Mouse (Mus musculus) lung, embryonic 15.5 days (tissue): ENCODE data around the gene Amigo3. TPM values are rescaled to one million over a fixed set of nuclear protein-coding genes. Genes with fewer than 3 reads are reported as not detected.

Experiments used
- ATAC-seq: fragments of 200-750 bp; cut with Nextera tagmentation; 2 replicates; pipeline ENCODE4 v1.8.0; 2017; ENCODE audit warnings: moderate number of reproducible peaks, borderline replicate concordance; ENCODE audit not compliant: low FRiP score, low TSS enrichment; ENCODE audit errors: extremely low read depth
- H3K27ac ChIP-seq: fragments of 300-500 bp; sonication (generic); 2 replicates; pipeline ENCODE4 v1.5.1; 2015; ENCODE audit warnings: moderate library complexity, mild to moderate bottlenecking, inconsistent platforms
- H3K27me3 ChIP-seq: fragments of 300-500 bp; sonication (generic); 2 replicates; pipeline ENCODE4 v1.6.1; 2015; ENCODE audit warnings: inconsistent platforms
- H3K36me3 ChIP-seq: fragments of 300-500 bp; sonication (generic); 2 replicates; pipeline ENCODE4 v1.6.1; 2015; ENCODE audit warnings: inconsistent platforms
- H3K4me1 ChIP-seq: fragments of 300-500 bp; sonication (generic); 2 replicates; pipeline ENCODE4 v1.6.1; 2015; ENCODE audit warnings: inconsistent platforms
- H3K4me2 ChIP-seq: fragments of 300-500 bp; sonication (generic); 2 replicates; pipeline ENCODE4 v1.6.1; 2015; ENCODE audit warnings: inconsistent platforms, mild to moderate bottlenecking, moderate library complexity
- H3K4me3 ChIP-seq: fragments of 300-500 bp; sonication (generic); 2 replicates; pipeline ENCODE4 v1.5.1; 2015; ENCODE audit warnings: mild to moderate bottlenecking, inconsistent platforms
- H3K9ac ChIP-seq: fragments of 300-500 bp; sonication (generic); 2 replicates; pipeline ENCODE4 v1.6.1; 2015; ENCODE audit warnings: inconsistent platforms
- H3K9me3 ChIP-seq: fragments of 300-500 bp; sonication (generic); 2 replicates; pipeline ENCODE4 v1.6.1; 2016; ENCODE audit warnings: inconsistent platforms
- WGBS: fragments of 180-500 bp; shearing (Covaris S2); methylation state at CpG from one replicate; pipeline ENCODE4 v1.1.7; 2015; 5-methylcytosine and 5-hydroxymethylcytosine counted together
- polyA plus RNA-seq: library from polyadenylated mRNA; unstranded; fragments of >200 nt; fragmentation: Nextera tagmentation; extraction: Ambion mirVana; gene quantifications from 2 replicates; pipeline ENCODE4 v1.2.1, GENCODE M21; 2015

Amigo3 gene
- polyA plus RNA-seq, 1 experiment from 2014 or later = 2.9 TPM

DNA sequence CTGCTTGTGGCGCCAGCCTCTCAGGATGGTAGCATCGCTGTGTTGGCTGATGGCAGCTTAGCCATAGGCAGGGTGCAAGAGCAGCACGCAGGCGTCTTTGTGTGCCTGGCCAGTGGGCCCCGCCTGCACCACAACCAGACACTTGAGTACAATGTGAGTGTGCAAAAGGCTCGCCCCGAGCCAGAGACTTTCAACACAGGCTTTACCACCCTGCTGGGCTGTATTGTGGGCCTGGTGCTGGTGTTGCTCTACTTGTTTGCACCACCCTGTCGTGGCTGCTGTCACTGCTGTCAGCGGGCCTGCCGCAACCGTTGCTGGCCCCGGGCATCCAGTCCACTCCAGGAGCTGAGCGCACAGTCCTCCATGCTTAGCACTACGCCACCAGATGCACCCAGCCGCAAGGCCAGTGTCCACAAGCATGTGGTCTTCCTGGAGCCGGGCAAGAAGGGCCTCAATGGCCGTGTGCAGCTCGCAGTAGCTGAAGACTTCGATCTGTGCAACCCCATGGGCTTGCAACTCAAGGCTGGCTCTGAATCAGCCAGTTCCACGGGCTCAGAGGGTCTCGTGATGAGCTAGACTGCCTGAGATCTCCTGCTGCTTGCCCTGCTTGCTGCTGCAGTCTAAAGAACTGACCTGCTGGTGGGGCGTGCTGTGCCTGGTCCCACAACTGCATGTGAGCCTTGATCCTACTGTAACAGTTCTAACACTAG, 1.5 kb downstream of the Amigo3 start:
- no peak for ATAC-seq

DNA sequence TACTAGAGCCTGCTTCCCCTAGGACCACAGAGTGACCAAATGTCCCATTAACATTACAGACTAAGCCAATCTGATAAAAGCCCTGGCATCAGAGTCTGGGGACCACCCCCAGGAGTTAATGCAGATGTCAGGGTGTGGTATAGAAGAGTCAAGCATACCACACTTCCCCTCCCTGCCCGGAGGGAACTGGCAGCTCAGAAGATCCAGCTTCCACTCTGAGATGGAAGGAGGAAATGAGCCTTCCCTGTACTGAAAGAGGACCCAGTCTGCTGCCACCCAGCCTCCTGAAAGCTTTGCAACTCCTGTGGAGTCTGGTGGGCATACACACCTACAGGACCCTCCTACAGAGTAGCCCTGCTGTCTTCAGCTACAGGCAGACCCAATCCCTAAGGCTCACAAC, 2.1 kb downstream of the Amigo3 start:
- ATAC-seq = no peak
- H3K27me3 ChIP-seq = no peaks in the 10 kb centered on the region
- 71% methylated on average over 1 of the region's 1 CpGs for WGBS
- peaks cover 39% of the 10 kb centered on the region for H3K36me3 ChIP-seq
- H3K27ac ChIP-seq = no peak overlapping the region
- H3K9ac ChIP-seq = no peak overlapping the region
- peaks cover 18% of the 10 kb centered on the region for H3K4me1 ChIP-seq
- H3K4me3 ChIP-seq = no peak overlapping the region
- H3K9me3 ChIP-seq = no peaks in the 10 kb centered on the region
- no peak overlapping the region for H3K4me2 ChIP-seq

More for the DNA sequence above, 1.5 kb downstream of the Amigo3 start:
- Histone ChIP-seq H3K36me3 (peaks cover 39% of the 10 kb centered on the region), H3K4me3 (no peak overlapping the region), H3K27me3 (no peaks in the 10 kb centered on the region), H3K27ac (no peak overlapping the region), H3K9me3 (no peaks in the 10 kb centered on the region), H3K9ac (no peak overlapping the region), H3K4me1 (peaks cover 24% of the 10 kb centered on the region), H3K4me2 (no peak overlapping the region)
- 87% methylated on average over 22 of the region's 22 CpGs for WGBS

DNA sequence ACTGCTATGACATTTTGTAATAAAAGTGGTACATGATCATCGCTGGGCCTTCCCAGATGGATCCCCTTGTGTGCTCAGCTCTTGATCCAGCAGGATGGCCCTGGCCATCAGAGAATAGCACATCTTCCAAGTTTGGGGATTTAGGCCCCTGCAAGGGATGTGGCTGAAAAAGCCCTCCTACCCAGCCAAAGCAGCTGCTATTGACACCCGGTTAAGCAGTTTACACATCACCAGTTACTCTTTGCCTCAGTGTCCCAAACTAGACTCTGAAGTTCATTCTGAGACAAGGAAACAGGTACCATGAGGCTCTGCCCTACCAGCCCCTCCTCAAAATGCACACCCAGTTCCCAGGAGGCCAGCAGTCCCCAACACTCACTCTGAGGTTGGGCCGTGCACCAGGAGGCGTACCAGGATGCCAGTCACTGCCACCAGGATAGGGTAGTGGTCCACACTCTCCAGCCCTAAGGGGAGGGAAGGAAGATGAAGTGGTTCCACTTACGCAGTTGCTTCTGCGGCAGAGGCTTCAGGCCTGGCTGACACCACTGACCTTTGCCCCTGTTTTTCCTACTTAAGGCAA, 2.8 kb downstream of the Amigo3 start:
- ATAC-seq = no peak
- Histone ChIP-seq H3K9me3 (no peaks in the 10 kb centered on the region), H3K27me3 (no peaks in the 10 kb centered on the region), H3K27ac (no peak overlapping the region), H3K4me3 (no peak overlapping the region), H3K9ac (no peak overlapping the region), H3K36me3 (peaks cover 35% of the 10 kb centered on the region), H3K4me1 (peaks cover 13% of the 10 kb centered on the region), H3K4me2 (no peak overlapping the region)
- 80% methylated on average over 6 of the region's 6 CpGs for WGBS

DNA sequence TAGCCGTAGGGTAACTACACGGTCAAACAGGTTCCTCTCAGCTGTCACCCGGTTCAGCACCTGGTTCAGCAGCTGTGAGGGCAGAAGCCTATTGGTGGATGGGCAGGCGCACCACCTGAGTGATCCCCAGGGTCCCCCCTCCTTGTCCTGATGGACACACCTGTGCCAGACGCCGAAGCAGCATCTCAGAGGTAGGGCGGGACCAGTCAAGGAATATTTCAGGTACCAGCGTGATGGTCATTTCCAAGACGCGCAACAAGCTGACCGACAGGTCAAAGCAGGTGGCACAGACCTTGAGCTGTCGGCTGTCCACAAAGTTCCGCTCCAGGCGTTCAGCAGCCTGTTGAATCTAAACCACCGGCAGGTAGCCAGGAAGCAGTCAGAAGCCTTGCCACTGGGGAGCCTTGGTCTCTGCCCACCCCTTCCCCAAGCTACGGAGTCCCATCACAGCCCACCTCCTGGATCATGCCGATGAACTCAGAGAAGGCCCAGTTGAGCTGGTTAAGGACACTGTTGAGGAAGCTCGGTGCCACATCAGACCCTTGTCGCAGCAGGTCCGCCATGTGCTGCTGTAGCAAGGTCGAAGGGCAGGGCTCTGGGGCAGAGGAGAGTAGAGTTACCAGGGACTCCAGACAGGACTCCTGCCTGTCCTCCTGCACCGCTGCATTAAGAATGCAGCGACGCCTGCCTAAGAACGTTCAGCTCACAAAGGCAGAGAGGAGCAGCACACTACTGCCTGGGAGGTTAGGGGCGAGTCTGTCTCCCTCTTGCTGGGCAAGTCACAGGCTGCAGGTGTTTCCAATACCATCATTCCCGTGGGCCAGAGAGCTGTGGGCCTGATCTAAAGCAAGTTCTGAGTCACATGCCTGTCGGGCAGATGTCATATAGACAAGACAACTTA, 3.7 kb downstream of the Amigo3 start:
- WGBS = 76% methylated on average over 28 of the region's 28 CpGs
- no peak overlapping the region for H3K4me2 ChIP-seq
- H3K36me3 ChIP-seq = peaks cover 27% of the 10 kb centered on the region
- no peak for ATAC-seq
- no peaks in the 10 kb centered on the region for H3K9me3 ChIP-seq
- no peak overlapping the region for H3K9ac ChIP-seq
- H3K4me3 ChIP-seq = no peak overlapping the region
- no peak overlapping the region for H3K27ac ChIP-seq
- no peaks in the 10 kb centered on the region for H3K27me3 ChIP-seq
- H3K4me1 ChIP-seq = peaks cover 13% of the 10 kb centered on the region

DNA sequence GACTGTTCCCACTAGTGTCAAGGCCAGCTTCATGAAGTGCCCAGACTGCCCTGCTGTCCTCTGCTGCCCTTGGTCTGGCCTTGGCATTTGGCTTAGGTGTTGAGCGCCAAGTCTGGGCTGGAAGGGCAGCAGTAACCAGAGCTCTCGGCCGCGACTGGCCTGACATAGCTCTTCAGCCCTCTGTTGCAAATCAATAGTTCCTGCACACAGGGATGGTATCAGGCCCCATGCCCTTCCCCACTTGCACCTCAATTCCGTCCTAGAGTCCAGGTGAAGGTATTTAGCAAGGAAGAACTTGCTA, 4.3 kb downstream of the Amigo3 start:
- H3K27ac ChIP-seq = no peak overlapping the region
- H3K4me2 ChIP-seq = no peak overlapping the region
- 83% methylated on average over 5 of the region's 5 CpGs for WGBS
- H3K4me3 ChIP-seq = no peak overlapping the region
- ATAC-seq = no peak
- H3K27me3 ChIP-seq = no peaks in the 10 kb centered on the region
- H3K4me1 ChIP-seq = peaks cover 13% of the 10 kb centered on the region
- no peak overlapping the region for H3K9ac ChIP-seq
- no peaks in the 10 kb centered on the region for H3K9me3 ChIP-seq
- peaks cover 26% of the 10 kb centered on the region for H3K36me3 ChIP-seq

DNA sequence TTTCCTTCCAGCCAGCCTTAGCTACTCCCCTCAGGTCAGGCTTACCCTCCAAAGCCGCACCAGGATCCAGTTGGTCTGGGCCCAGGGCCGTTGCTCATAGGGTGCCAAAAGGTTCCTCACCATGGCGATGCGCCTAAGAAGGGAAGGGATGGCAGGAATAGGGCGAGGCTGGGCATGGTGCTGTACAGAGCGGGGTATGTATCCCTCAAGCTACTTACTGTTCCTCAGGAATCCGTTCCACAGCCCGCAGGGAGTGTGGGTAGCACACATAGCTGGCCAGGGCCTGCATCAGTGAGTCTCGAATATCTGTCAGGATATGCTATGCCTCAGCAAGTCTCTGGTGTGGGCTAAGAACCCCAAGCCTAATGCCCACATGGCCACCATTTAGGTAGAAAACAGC, 5.3 kb downstream of the Amigo3 start:
- no peak overlapping the region for H3K9ac ChIP-seq
- H3K36me3 ChIP-seq = peaks cover 28% of the 10 kb centered on the region
- ATAC-seq = no peak
- no peak overlapping the region for H3K27ac ChIP-seq
- no peak overlapping the region for H3K4me3 ChIP-seq
- WGBS = 90% methylated on average over 9 of the region's 9 CpGs
- H3K4me2 ChIP-seq = no peak overlapping the region
- no peaks in the 10 kb centered on the region for H3K27me3 ChIP-seq
- no peaks in the 10 kb centered on the region for H3K9me3 ChIP-seq
- H3K4me1 ChIP-seq = peaks cover 5% of the 10 kb centered on the region

DNA sequence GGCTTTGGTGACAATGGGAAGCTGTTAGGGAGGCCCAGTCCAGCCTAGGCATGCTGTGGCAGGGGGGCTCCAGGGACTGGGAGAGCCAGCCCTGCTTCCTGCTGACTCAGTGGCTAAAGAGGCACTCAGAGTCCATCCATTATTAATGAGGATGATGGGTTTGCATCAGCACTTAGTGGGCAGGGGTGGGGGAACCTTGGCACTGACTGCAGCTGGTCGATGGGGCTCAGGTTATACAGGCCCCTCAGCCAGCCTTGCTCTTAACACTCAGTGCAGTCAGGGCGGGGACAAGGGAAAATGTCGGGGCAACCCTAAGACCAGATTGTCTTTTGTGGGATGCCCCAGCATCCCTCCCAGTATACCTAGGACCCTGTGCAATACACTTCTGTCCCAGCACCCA, 9.2 kb downstream of the Amigo3 start:
- 92% methylated on average over 3 of the region's 3 CpGs for whole genome bisulfite sequencing
- Histone ChIP-seq H3K27ac (no peak overlapping the region), H3K36me3 (peaks cover 18% of the 10 kb centered on the region), H3K4me3 (no peak overlapping the region), H3K9ac (no peak overlapping the region), H3K4me2 (no peak overlapping the region), H3K9me3 (no peaks in the 10 kb centered on the region), H3K27me3 (no peaks in the 10 kb centered on the region), H3K4me1 (no peaks in the 10 kb centered on the region)
- ATAC-seq = no peak

DNA sequence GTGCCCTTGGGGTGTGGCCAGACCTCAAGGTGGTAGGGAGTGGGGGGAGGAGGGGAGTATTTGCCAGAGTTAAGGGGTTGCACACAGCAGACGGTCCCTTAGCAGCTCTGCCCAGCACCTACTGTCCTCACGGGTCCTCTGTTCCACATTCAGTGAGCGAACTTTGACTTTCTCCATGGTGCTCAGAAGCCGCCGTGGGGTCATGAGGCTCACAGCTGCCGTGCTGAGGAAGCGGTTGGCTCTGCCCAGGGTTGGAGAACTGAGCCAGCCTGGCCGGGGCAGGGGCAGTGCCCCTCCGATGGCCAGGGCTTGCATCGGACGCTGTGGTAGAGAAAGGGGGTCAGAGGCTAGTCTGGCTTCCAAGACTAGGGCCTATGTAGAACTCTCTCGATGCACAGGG, 10.4 kb downstream of the Amigo3 start:
- Histone ChIP-seq H3K36me3 (peaks cover 13% of the 10 kb centered on the region; the same call in 1 of the 2 replicates), H3K4me2 (no peak overlapping the region), H3K9ac (no peak overlapping the region), H3K4me3 (no peak overlapping the region), H3K4me1 (0 out of 2 replicates have a peak, but pooled peaks cover 3% of the 10 kb centered on the region), H3K27me3 (no peaks in the 10 kb centered on the region), H3K27ac (no peak overlapping the region), H3K9me3 (no peaks in the 10 kb centered on the region)
- WGBS = 83% methylated on average over 12 of the region's 12 CpGs
- no peak for ATAC-seq

DNA sequence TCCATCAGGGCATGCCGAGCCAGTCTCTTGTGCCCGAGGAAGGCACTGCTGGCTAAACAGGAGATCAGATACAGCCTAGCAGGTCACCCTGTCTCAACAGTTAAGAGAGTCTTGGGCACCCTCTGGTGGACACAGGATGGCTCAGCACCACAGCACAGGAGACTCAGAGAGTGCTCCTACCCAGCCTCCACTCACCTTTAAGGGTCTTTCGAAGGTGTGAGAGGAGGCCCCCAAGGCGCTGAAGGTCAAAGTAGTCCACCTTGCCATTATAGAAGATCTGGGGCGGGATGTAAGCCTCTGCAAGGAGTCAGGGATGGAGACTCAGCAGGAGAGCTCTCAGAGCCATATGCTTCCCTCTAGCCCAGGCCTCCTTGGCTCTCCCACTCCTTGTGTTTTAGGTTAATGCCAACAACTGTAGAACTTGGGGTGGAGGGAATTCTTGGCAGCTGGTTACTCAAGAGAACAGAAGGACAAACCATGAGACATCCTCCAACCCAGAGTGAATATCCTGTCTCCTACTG, 12.6 kb downstream of the Amigo3 start:
- WGBS = 23% methylated on average over 5 of the region's 5 CpGs
- H3K27ac ChIP-seq = no peak overlapping the region
- no peaks in the 10 kb centered on the region for H3K9me3 ChIP-seq
- peaks cover 12% of the 10 kb centered on the region for H3K36me3 ChIP-seq
- no peak overlapping the region for H3K9ac ChIP-seq
- H3K27me3 ChIP-seq = no peaks in the 10 kb centered on the region
- H3K4me1 ChIP-seq = 0 out of 2 replicates have a peak, but pooled peaks cover 3% of the 10 kb centered on the region
- H3K4me3 ChIP-seq = no peak overlapping the region
- no peak overlapping the region for H3K4me2 ChIP-seq
- no peak for ATAC-seq

DNA sequence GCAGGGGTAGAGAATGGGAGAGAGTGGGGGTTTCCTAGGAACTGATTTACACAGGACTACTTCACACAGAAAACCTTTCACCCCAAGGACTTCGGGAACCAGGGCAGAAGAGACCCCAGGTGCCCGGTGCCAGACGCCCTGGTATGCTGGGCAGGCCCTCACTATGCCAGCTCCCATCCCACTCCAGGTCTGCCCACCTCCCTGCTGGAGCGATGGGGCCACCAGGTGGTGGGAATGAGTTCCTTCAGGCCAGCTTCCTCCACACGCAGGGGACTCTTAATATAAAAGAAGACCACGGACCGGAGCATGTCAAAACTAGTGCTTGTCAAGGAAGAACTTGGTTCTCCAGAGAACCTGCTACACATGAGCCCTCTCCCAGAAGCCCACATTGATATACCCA, 14.2 kb downstream of the Amigo3 start:
- H3K9ac ChIP-seq = no peak overlapping the region
- WGBS = 80% methylated on average over 7 of the region's 7 CpGs
- H3K4me3 ChIP-seq = no peak overlapping the region
- no peak overlapping the region for H3K4me2 ChIP-seq
- no peak for ATAC-seq
- peaks cover 15% of the 10 kb centered on the region for H3K36me3 ChIP-seq
- H3K9me3 ChIP-seq = no peaks in the 10 kb centered on the region
- H3K27ac ChIP-seq = no peak overlapping the region
- 0 out of 2 replicates have a peak, but pooled peaks cover 3% of the 10 kb centered on the region for H3K4me1 ChIP-seq
- H3K27me3 ChIP-seq = no peaks in the 10 kb centered on the region

DNA sequence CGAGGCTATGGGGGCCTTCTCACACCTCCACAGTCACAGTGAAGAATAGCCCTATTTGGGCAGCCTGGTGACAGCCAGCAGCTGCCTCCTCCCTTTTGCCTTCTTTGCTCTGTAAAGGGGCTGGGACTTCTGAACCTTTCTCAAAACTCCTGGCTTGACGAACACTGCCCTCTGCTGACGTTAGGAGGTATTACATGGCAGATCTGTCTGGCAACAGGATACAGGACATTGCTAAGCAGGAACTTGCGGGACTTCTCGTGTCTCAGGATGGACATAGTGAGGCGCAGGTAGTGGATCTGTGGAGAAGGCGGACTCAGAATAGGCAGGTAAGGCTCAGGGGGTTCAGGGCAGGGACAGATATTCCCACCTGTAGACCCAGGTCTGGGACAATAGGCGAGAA, 14.9 kb downstream of the Amigo3 start:
- 10% methylated on average over 8 of the region's 8 CpGs for WGBS
- Histone ChIP-seq H3K36me3 (peaks cover 15% of the 10 kb centered on the region), H3K4me2 (no peak overlapping the region), H3K4me3 (no peak overlapping the region), H3K27ac (no peak overlapping the region), H3K4me1 (0 out of 2 replicates have a peak, but pooled peaks cover 3% of the 10 kb centered on the region), H3K9me3 (no peaks in the 10 kb centered on the region), H3K9ac (no peak overlapping the region), H3K27me3 (no peaks in the 10 kb centered on the region)
- ATAC-seq = peak; percentile 37

DNA sequence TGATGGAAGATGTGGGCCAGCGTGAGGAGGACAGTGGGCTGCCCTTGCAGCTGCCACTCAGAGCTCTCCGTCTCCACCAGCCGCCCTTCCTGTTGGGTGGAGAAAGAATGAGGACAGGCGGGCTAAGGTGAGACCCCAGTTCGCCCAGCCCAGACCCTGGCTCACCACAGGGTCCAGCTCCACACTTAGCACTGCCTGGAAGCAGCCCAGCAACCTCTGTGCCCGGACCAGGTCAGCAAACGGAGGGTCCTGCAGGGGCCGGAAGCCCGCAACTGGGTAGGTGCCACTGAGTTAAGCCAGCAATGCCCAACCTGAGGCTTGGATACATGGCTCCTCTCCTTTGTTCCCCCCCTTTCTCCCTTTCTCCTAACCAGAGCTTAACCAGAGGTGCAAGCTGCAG, 16.0 kb downstream of the Amigo3 start:
- ATAC-seq = no peak
- H3K4me2 ChIP-seq = no peak overlapping the region
- no peaks in the 10 kb centered on the region for H3K9me3 ChIP-seq
- H3K9ac ChIP-seq = no peak overlapping the region
- no peak overlapping the region for H3K4me3 ChIP-seq
- peaks cover 13% of the 10 kb centered on the region; the same call in 1 of the 2 replicates for H3K36me3 ChIP-seq
- no peaks in the 10 kb centered on the region for H3K27me3 ChIP-seq
- 0 out of 2 replicates have a peak, but pooled peaks cover 3% of the 10 kb centered on the region for H3K4me1 ChIP-seq
- WGBS = 86% methylated on average over 9 of the region's 9 CpGs
- H3K27ac ChIP-seq = no peak overlapping the region
